Mouse (Mus musculus) stomach, postnatal 0 days (tissue): Measurements from ENCODE around the gene Ctc1.

Source experiments
- CTCF ChIP-seq: IDR thresholded peaks from 2 replicates; pipeline ENCODE4 v1.5.1; 2016; ENCODE audit warnings: antibody characterized with exemption, low read depth, mild to moderate bottlenecking, moderate library complexity
- EP300 ChIP-seq: optimal IDR thresholded peaks from 2 replicates; pipeline ENCODE3; 2016; ENCODE audit warnings: antibody characterized with exemption

DNA sequence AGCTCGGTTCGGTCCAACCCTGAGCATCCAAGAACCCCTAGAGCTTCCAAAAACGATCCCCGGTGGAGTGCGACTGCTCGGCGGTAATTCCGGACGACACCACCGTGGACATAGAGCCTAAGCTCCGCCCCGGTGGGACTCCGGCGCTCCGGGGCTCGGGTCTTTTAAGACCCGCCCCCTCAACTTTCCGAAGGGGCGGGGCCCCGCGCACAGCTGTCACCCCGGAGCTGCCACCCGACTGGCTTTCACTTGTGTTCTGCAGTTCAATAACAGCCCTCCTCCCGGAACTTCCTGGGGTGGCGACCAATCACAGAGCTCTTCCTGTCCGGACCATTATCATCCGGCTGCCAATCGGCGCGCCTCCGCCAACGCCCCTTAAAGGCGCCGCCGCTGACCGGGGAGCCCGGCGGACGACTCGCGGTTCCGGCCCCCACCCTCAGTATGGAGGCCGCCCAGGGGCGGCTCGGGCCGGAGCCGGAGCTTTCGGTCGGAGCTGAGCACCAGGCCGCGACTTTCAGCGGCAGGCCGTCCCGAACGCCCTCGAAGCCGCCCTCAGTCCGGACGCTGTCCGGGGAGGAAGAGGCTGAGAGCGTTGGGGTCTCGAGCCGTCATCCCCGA is 43.8 kb downstream of the Ctc1 start, which contains the start of gene Borcs6:
- no peak for TF ChIP-seq CTCF
- TF ChIP-seq EP300 = peak; percentile 28
